Mouse (Mus musculus): ENCODE measurements around the gene Adipor2. TPM values are rescaled to one million over a fixed set of nuclear protein-coding genes. Genes with fewer than 3 reads are reported as not detected.

The Adipor2 gene
- polyA plus RNA-seq, 1 experiment from 2014 or later, result 127 TPM

Other genes with a start within 250 kb of the Adipor2 start
- gene Dcp1b, start 242.5 kb downstream of the Adipor2 start, polyA plus RNA-seq (2015; fragmentation: Nextera tagmentation; extraction: Ambion mirVana), result 5.8 and 6.4 TPM in 2 replicates
- gene Cacna1c, start 221.3 kb downstream of the Adipor2 start, polyA plus RNA-seq (2015; fragmentation: Nextera tagmentation; extraction: Ambion mirVana), result 1.8 and 2.0 TPM in 2 replicates
- gene Cacna2d4, start 181.2 kb downstream of the Adipor2 start, polyA plus RNA-seq (2015; fragmentation: Nextera tagmentation; extraction: Ambion mirVana), result 0.11 and 0.15 TPM in 2 replicates
- gene Lrtm2, start 86.9 kb downstream of the Adipor2 start, polyA plus RNA-seq (2015; fragmentation: Nextera tagmentation; extraction: Ambion mirVana), result 0.32 and 0.38 TPM in 2 replicates
- 3.7 and 4.1 TPM in 2 replicates for gene Fbxl14, start 62.0 kb upstream of the Adipor2 start, polyA plus RNA-seq (2015; fragmentation: Nextera tagmentation; extraction: Ambion mirVana)
- gene Wnt5b, start 126.6 kb upstream of the Adipor2 start, polyA plus RNA-seq (2015; fragmentation: Nextera tagmentation; extraction: Ambion mirVana), result 4.0 and 4.8 TPM in 2 replicates